Mouse (Mus musculus) C2C12 (cell line): Measurements from ENCODE around the gene Xxylt1. TPM values are rescaled to one million over a fixed set of nuclear protein-coding genes. Genes with fewer than 3 reads are reported as not detected.

ENCODE experiments used
- H3K27me3 ChIP-seq: one replicate; pipeline ENCODE4 v1.6.1; 2011; ENCODE audit not compliant: control insufficient read depth, insufficient read depth, insufficient read length
- H3K36me3 ChIP-seq: one replicate; pipeline ENCODE4 v1.6.1; 2011; ENCODE audit not compliant: control insufficient read depth, insufficient read depth
- H3K4me3 ChIP-seq: one replicate; pipeline ENCODE4 v1.5.1; 2011; ENCODE audit warnings: mild to moderate bottlenecking, control low read depth; ENCODE audit not compliant: poor library complexity, insufficient read depth, severe bottlenecking
- H3K79me2 ChIP-seq: one replicate; pipeline ENCODE4 v1.6.1; 2011; ENCODE audit not compliant: control insufficient read depth, insufficient read depth
- H3K79me3 ChIP-seq: one replicate; pipeline ENCODE4 v1.6.1; 2011; ENCODE audit warnings: low read depth, control low read depth
- H3ac ChIP-seq: one replicate; pipeline ENCODE3; 2011; ENCODE audit warnings: low read depth; ENCODE audit not compliant: control insufficient read depth, insufficient read length
- CEBPB ChIP-seq: IDR thresholded peaks from one replicate; pipeline ENCODE4 v1.6.1; 2011; ENCODE audit warnings: low read depth, mild to moderate bottlenecking, control low read depth, moderate library complexity
- CTCF ChIP-seq: IDR thresholded peaks from one replicate; pipeline ENCODE4 v1.5.1; 2011; ENCODE audit not compliant: control insufficient read depth, insufficient read depth, insufficient read length
- FOSL1 ChIP-seq: IDR thresholded peaks from one replicate; pipeline ENCODE4 v1.8.0; 2011; ENCODE audit warnings: mild to moderate bottlenecking, low read length; ENCODE audit not compliant: poor library complexity, insufficient read depth, severe bottlenecking
- MAX ChIP-seq: IDR thresholded peaks from one replicate; pipeline ENCODE4 v1.6.1; 2011; ENCODE audit warnings: mild to moderate bottlenecking, control low read depth
- MYOD1 ChIP-seq: IDR thresholded peaks from one replicate; pipeline ENCODE4 v1.6.1; 2011; ENCODE audit warnings: low read depth; ENCODE audit not compliant: control insufficient read depth, insufficient read length
- MYOG ChIP-seq: IDR thresholded peaks from one replicate; pipeline ENCODE4 v1.6.1; 2011; ENCODE audit not compliant: control insufficient read depth, insufficient read length; ENCODE audit errors: extremely low read depth
- USF1 ChIP-seq: IDR thresholded peaks from one replicate; pipeline ENCODE4 v1.6.1; 2011; ENCODE audit warnings: low read depth, mild to moderate bottlenecking, control low read depth, moderate library complexity
- polyA plus RNA-seq: library from polyadenylated mRNA; unstranded; fragments of >200 nt; fragmentation: generic; extraction: Trizol; gene quantifications from one replicate; pipeline ENCODE4 v1.2.1, GENCODE M21; 2012; ENCODE audit warnings: missing spikeins

Xxylt1 gene
- polyA plus RNA-seq, 1 experiment, result 10.4 TPM

- H3K27me3 ChIP-seq, result no peaks in the 10 kb centered on the region
- TF ChIP-seq FOSL1, result no peak
- no peak for TF ChIP-seq CTCF
- TF ChIP-seq CEBPB, result no peak
- TF ChIP-seq MAX, result no peak
- TF ChIP-seq MYOG, result no peak
- TF ChIP-seq USF1, result no peak
- TF ChIP-seq MYOD1, result no peak
Observed at GRCm38 (mm10) chr16:30992568-30992967, 88.7 kb downstream of the Xxylt1 start.

GRCm38 (mm10) chr16:30990661-30991060, 90.6 kb downstream of the Xxylt1 start:
- TF ChIP-seq CEBPB (no peak), MAX (no peak)
- Histone ChIP-seq H3K79me2 (no peaks in the 10 kb centered on the region), H3K79me3 (no peaks in the 10 kb centered on the region), H3K27me3 (no peaks in the 10 kb centered on the region), H3ac (no peak overlapping the region), H3K4me3 (no peak overlapping the region), H3K36me3 (no peaks in the 10 kb centered on the region)

More at GRCm38 (mm10) chr16:30992568-30992967, 88.7 kb downstream of the Xxylt1 start:
- Histone ChIP-seq H3ac (no peak overlapping the region), H3K36me3 (no peaks in the 10 kb centered on the region), H3K4me3 (no peak overlapping the region), H3K79me2 (no peaks in the 10 kb centered on the region), H3K79me3 (no peaks in the 10 kb centered on the region)

GRCm38 (mm10) chr16:30988225-30988624, 93.0 kb downstream of the Xxylt1 start:
- TF ChIP-seq MAX (no peak), USF1 (peak; percentile 19)
- no peak overlapping the region for H3ac ChIP-seq
- H3K27me3 ChIP-seq, result no peaks in the 10 kb centered on the region
- no peaks in the 10 kb centered on the region for H3K36me3 ChIP-seq
- no peaks in the 10 kb centered on the region for H3K79me2 ChIP-seq
- H3K79me3 ChIP-seq, result no peaks in the 10 kb centered on the region
- H3K4me3 ChIP-seq, result no peak overlapping the region

- H3K27me3 ChIP-seq, result no peaks in the 10 kb centered on the region
- no peaks in the 10 kb centered on the region for H3K79me2 ChIP-seq
- no peak overlapping the region for H3ac ChIP-seq
- TF ChIP-seq MAX, result no peak
- TF ChIP-seq CEBPB, result no peak
- no peak for TF ChIP-seq MYOD1
- no peak for TF ChIP-seq MYOG
- no peak for TF ChIP-seq CTCF
- TF ChIP-seq USF1, result no peak
- TF ChIP-seq FOSL1, result no peak
- no peaks in the 10 kb centered on the region for H3K79me3 ChIP-seq
- H3K4me3 ChIP-seq, result no peak overlapping the region
- no peaks in the 10 kb centered on the region for H3K36me3 ChIP-seq
Observed at GRCm38 (mm10) chr16:30987684-30988083, 93.5 kb downstream of the Xxylt1 start.

- TF ChIP-seq USF1 (no peak), CTCF (no peak), FOSL1 (no peak), MYOG (no peak), CEBPB (no peak), MAX (no peak), MYOD1 (no peak)
- H3K79me2 ChIP-seq, result no peaks in the 10 kb centered on the region
- H3K27me3 ChIP-seq, result no peaks in the 10 kb centered on the region
Observed at GRCm38 (mm10) chr16:30984826-30985545, 96.2 kb downstream of the Xxylt1 start.

DNA sequence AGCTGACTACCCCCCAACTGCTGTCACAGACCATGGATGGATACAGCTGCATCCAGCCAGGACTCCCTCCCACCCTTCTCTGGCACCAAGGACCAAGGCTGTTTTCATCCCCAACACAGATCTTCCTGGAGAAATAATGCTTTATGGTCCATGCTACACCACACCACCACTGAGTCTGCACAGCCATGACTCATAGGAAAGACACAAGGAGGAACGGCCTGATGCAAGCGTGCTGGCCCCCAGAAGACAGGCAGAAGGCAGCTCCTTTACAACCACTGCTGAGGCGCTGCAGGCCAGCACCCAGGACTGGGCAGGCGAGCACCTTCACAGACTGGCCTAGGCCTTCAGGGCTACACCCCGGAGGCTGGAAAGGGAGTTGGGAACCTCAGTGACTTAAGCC, 97.1 kb downstream of the Xxylt1 start:
- H3K36me3 ChIP-seq, result no peaks in the 10 kb centered on the region
- H3K27me3 ChIP-seq, result no peaks in the 10 kb centered on the region
- no peaks in the 10 kb centered on the region for H3K79me2 ChIP-seq
- no peak overlapping the region for H3ac ChIP-seq
- no peak for TF ChIP-seq USF1
- no peak for TF ChIP-seq MYOD1
- no peak for TF ChIP-seq CEBPB
- TF ChIP-seq MYOG, result no peak
- TF ChIP-seq MAX, result no peak
- no peak for TF ChIP-seq FOSL1
- no peak for TF ChIP-seq CTCF
- H3K4me3 ChIP-seq, result no peak overlapping the region
- H3K79me3 ChIP-seq, result no peaks in the 10 kb centered on the region

More at GRCm38 (mm10) chr16:30984826-30985545, 96.2 kb downstream of the Xxylt1 start:
- Histone ChIP-seq H3K36me3 (no peaks in the 10 kb centered on the region), H3K79me3 (no peaks in the 10 kb centered on the region), H3K4me3 (no peak overlapping the region), H3ac (no peak overlapping the region)
